Mouse (Mus musculus) layer of hippocampus, adult 9-10 months (tissue): ENCODE results near the gene Lypd6b.

Experiments used
- DNase-seq: peaks from one replicate; pipeline ENCODE4 v3.0.0; 2022; ENCODE audit warnings: low spot score

The Lypd6b gene

DNA sequence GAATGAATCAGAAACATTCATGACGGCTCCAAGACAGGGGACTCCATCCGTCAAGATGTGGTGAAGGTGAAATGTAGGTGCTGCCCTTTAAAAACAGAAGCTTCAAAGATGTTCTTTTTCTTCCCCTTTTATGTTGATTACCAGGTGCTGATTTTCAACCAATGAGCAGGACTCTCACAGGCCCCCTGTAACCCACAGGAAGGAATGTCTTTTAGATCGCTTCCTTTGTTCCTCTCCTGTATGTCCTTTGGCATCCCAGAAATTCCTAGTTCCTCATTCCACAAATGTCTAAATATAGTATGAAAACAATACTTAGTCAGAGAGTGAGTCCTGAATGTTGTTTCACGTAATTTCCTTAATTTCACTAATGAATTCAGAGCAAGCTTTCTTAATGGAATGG is 164.2 kb downstream of the Lypd6b start:
- DNase-seq = no peak

DNA sequence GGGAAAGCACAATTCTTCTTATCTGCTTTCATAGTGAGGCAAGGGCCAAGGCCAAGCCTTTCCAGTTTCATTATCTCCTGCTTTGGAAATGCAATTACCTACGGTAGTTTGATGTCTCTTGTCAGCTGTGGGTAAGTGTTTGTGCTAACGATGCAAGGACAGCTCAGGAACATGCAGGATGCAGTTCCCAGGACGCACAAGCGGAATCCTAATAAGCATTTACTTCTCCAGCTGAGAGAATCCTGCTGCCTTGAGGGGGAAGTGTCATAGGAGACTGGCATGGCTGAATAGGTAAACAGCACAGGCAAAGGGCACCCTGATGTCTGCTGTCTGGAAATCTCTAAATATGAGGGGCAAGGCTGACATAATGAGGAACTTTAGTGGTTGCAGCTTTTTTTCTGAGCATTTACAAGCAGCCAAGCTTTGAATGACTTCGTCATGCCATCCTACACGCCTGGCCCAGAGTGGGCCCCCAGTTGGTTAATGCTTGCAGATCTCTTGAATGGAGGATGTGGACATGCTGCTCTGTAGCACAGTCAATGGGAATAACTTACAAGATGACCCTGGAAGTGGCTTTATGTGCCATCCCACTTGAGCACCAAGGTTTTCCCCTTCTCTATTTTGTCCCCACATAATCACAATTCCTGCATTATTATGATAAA is 165.3 kb downstream of the Lypd6b start:
- DNase-seq = no peak

DNA sequence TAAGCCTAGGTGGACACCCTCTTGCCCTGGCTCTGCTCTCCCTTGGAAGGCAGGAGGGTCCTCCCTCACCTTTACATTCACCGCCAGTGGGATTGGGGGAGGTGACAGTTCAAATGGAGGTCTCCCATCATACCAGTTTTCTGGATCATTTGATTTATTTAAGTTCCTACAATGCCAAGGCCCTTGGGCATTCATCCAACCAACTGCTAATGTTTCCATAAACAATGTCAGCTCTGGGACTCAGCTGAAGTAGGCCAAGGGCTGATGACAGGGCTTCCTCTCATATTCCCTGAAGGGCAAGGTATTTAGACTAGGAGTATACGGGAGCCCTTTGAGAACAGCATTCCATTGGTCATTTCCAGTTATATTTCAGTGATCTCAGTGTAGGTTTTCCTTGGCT is 170.0 kb downstream of the Lypd6b start:
- DNase-seq = no peak

DNA sequence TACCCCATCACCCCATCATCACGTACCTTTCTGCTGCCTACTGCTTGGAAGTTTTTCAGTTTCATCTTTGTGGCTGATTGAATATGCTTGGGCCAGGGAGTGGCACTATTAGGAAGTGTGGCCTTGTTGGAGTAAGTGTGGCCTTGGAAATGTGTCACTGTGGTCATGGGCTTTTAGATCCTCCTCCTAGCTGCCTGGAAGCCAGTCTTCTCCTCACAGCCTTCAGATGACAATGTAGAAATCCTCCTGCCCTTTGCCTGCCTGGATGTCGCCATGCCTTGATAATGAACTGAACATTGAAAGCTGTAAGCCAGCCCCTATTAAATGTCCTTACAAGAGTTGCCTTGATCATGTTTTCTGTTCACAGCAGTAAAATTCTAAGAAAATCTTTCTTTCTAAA is 174.5 kb downstream of the Lypd6b start:
- no peak for DNase-seq

DNA sequence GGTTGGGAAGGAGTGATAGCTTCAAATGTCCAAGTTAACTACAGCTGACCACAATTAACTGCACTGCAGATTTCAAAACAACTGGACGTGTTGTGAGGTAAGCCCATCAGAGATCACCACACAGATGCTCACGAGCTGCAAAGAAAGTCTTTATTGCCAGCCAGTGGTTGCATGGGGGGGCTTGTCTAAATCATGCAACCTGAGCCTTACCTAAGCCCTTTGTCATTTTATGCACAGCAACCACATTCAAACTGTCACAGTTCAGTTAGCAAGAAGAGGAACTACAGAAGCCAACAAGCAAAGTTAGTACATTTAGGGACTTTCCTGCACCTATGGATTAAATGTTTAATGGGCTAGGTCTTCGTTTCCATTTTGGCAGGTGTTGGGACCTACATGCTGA is 177.4 kb downstream of the Lypd6b start:
- no peak for DNase-seq

DNA sequence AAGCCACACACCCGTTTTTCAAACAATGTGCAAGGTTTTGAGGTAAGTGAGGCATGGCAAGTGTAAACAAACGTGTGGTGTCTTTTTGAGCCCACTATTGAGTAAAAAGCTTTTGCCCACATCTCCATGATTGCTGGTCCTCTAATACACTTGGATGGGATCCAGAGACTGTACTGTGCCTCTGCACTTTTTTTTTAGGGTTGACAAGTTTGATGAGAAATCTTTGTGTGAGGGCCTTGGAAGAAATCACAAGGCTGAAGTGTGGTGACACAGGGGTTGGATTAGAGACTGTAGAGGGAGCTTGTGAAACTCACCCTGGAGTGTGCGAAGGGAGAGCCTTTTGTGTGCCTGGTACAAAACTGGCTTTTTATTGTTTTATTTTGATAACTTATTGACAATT is 180.3 kb downstream of the Lypd6b start:
- no peak for DNase-seq

DNA sequence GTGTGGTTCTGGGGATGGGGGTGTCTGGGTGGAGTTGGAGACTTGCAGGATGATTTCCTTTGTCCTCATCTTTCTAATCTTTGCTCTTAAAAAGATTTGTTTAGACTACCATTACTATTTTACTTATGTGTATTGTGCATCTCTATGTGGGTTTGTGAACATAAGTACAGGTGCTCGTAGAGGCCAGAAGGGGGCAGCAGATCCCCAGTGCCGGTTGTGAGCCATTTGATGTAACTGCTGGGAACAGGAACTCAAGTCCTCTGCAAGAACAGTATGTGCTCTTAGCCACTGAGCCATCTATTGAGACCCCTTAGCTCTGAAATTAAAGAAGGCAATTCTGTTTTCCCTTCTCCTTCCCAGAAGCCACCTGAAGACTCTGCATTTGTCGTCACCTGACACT is 183.5 kb downstream of the Lypd6b start:
- DNase-seq = no peak

DNA sequence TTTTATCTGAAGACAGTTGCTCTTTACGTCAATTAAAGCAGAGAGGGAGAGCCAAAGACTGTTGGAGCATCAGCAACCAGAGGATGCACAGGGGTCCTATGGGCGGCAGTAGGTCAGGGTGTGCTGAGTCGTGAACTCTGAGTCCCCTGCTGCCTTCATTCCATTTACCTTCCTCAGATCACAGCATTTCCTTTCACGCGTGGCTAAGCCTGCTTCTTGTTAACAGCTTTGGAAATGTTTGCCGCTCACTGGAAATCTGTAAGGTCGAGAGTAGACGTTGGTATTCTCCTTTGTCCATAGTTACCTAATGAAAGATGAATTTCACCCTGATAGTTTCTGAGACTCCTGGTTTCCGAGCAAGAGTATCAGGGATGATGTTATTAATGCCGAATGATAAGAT is 191.1 kb downstream of the Lypd6b start:
- DNase-seq = no peak

DNA sequence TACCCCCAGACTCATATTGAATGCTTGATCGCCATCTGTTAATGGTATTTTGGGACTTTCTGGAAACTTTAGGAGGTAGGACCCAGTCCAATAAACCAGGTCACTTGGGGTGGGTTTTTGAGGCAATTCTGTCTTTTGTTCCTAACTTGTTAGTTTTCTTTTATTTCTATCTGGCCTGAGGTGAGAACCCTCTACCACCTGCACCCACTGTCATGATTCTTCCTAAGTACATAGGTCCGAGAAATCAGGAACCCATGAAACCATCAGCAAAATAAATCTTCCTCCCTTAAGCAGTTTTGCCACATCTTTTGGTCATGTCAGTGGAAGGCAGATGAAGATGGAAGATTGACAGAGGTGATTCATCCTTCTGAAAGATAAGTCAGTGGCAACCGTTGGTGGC is 192.5 kb downstream of the Lypd6b start:
- DNase-seq = no peak

DNA sequence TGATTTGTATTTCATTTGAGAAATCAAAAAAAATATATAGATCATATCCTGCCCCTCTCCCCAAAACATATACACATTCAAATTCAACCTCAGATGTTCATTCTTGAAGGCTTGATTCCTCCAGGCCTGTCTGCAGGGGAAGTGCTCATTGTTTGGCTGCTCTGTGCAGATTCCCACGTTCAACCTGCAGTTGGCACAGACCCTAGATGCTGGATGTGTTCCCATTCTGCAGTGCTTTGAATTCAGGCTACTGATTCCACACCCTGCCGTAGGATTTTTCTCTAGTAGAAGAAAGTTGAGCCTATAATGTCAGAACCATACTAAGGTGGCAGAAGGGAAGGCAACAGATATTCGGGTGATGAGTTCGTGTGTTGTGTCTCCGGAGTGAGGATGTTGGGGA is 195.5 kb downstream of the Lypd6b start:
- no peak for DNase-seq

DNA sequence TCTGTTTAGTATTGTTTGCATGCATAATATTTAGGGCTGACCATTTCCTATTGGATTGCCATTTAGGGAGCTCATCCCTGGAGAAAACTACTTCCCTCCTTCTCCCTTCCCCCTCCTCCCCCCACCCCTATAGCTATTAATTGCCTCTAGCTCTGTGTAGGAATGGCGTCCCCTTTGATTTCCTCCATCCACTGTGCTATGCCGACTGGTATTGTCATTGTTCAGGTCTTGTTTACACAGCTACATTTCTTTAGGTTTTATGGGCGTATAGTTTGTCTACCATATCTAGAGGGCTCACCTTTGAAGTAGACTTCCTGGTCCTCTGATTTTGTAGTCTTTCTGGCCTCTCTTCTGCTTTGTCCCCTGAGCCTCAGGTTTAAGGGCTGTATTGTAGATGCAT is 197.3 kb downstream of the Lypd6b start:
- no peak for DNase-seq

DNA sequence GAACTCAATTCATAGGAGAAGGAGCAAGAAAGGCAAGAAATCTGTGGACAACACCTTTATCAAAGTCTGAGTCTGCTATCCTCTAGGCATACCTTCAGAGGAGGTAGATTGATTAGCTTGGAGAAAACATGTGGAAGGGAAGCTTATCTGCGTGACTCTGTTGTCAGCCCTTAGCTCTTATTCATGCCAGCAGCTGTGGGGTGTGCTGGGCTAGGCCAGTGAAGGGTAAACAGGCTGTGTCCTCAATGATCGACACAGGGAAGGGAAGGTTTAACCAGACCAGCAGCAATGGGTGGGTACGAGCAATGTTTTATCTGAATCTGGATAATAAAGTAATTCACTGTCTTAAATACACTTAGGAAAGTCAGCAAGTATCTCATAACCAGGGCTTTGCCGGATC is 208.4 kb downstream of the Lypd6b start:
- no peak for DNase-seq

DNA sequence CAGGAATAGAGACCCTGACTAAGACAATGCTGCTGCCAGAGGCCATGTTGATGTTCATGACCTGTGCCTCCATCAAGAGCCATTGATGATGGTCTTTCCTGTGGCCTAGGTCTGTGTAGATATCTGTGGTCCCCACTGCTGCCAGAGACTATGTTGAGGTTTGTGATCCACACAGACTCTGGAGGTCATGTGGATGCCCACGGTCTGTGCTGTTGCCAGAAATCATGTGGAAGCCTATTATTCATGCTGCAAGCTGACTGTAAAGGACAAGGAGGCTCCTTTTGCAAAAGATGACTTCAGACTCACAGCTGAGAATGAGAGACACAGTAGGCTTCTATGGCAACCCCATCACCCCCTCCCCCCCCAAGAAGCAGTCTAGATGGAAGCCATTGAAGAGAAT is 209.7 kb downstream of the Lypd6b start:
- no peak for DNase-seq
